In the genomic region with DNA sequence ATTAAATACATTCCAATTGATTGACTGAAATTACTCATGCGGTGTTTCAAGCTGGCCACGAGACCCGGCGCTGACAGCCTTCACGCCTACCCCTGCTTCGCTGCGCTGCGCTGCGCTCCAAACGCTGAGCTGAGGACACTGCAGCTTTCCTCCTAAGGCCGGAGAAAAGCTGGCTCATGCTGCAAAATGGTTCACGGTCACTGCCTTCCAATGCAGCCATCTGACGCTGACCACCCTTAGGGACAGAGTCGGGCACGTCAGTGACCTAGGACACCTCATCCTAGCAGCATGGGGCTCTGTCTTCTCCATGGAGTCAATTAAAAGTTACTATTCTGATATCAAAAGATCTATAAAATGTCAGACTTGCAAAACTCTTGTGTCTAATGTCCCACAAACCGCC, we compare ENCODE assay signal across 15 mouse cellular contexts. TPM values are rescaled to one million over a fixed set of nuclear protein-coding genes. Genes with fewer than 3 reads are reported as not detected.
A peak's percentile ranks its signal among the peaks of the same experiment; 100 is the strongest.
DNase-seq lines count a peak whose midpoint lies in the region.
"Had no signal": no experiment of that assay in that cellular context is flagged by ENCODE, and none has a peak within 500 bp of the region (broad histone marks: within the 10 kb centered on the region; RNA-seq: fewer than 3 reads in every experiment).

No protein-coding gene starts in this region.

- 85% methylated on average over 16 of the region's 16 CpGs for WGBS in limb, embryonic 10.5 days

- peaks cover 20% of the 10 kb centered on the region for H3K36me3 ChIP-seq in limb, embryonic 10.5 days
- H3K36me3 ChIP-seq: embryonic facial prominence, embryonic 15.5 days had no signal

- intact Hi-C loops in left cerebral cortex, postnatal 4 days (cut with DNase I) = loop anchor here (5.0 to 10.0 kb wide), 3 partner anchors 166 to 948 kb away; no protein-coding TSS in a partner anchor
- intact Hi-C loops in left cerebral cortex, postnatal 25 days (cut with DNase I) = loop anchor here (10.0 kb wide), 1 partner anchor 948 kb away; no protein-coding TSS in a partner anchor

- H3K9me3 ChIP-seq in limb, embryonic 10.5 days (replicated peaks) = no peaks in the 10 kb centered on the region
- H3K9me3 ChIP-seq: embryonic facial prominence, embryonic 15.5 days; intestine, embryonic 15.5 days; kidney, embryonic 15.5 days; midbrain, embryonic 12.5 days had no signal

- H3K27ac ChIP-seq in limb, embryonic 10.5 days = no peak overlapping the region
- H3K27ac ChIP-seq: embryonic facial prominence, embryonic 15.5 days; gastrocnemius, adult 2 months; intestine, embryonic 15.5 days; kidney, embryonic 15.5 days; midbrain, embryonic 12.5 days had no signal

- no peaks in the 10 kb centered on the region for H3K27me3 ChIP-seq in limb, embryonic 10.5 days (ENCODE audit: low read depth, poor library complexity, severe bottlenecking)
- H3K27me3 ChIP-seq: embryonic facial prominence, embryonic 15.5 days; intestine, embryonic 15.5 days; kidney, embryonic 15.5 days; midbrain, embryonic 12.5 days; Patski had no signal

- DNase-seq in embryo, embryonic 11 days = peak; percentile 3
- DNase-seq in embryo, embryonic 10.5 days (ENCODE audit: low spot score) = no peak
- DNase-seq in left cerebral cortex, postnatal 4 days = peak; percentile 45
- DNase-seq in left cerebral cortex, postnatal 25 days (ENCODE audit: low spot score in 2 of 2) = no peak
- DNase-seq in adrenal gland, postnatal 10 days = peak; percentile 45
- peak; percentile 66 to 72 for DNase-seq in cerebellum, postnatal 14 days
- DNase-seq in limb, embryonic 10.5 days (ENCODE audit: low spot score) = no peak
- DNase-seq in lung, postnatal 36 days = no peak
- DNase-seq: right cerebral cortex, postnatal 25 days had no signal

- peaks cover 9% of the 10 kb centered on the region for H3K4me1 ChIP-seq in limb, embryonic 10.5 days
- H3K4me1 ChIP-seq: embryonic facial prominence, embryonic 15.5 days had no signal

- H3K4me3 ChIP-seq in limb, embryonic 10.5 days = no peak overlapping the region
- H3K4me3 ChIP-seq: embryonic facial prominence, embryonic 15.5 days; gastrocnemius, adult 2 months; intestine, embryonic 15.5 days; kidney, embryonic 15.5 days; midbrain, embryonic 12.5 days had no signal

RNA-seq across cellular contexts. Expression of a gene that starts 8.6 kb away (rescaled TPM):
- 10 to 100 TPM; 12.9 to 14.7 TPM for total RNA-seq in left cerebral cortex, postnatal 4 days (2021)
- total RNA-seq in left cerebral cortex, postnatal 25 days (2021) = 10 to 100 TPM in 1 of 2 experiments, 1 to 10 TPM in 1; 9.8 to 11.3 TPM
- total RNA-seq in adrenal gland, postnatal 10 days (2021) = 10 to 100 TPM; 22.5 to 26.8 TPM
- polyA plus RNA-seq in limb, embryonic 10.5 days (2016; fragmentation: Nextera tagmentation; extraction: Ambion mirVana) = 15.6 and 21.7 TPM in 2 replicates

Comparison
In these comparisons a context has a peak if more than half of its experiments do, and no peak if none do; other contexts are left out.
1. DNase-seq: peak in embryo, embryonic 11 days (single experiment), left cerebral cortex, postnatal 4 days (single experiment), adrenal gland, postnatal 10 days (single experiment) and cerebellum, postnatal 14 days (2 of 2); none in embryo, embryonic 10.5 days (single experiment), left cerebral cortex, postnatal 25 days (0 of 2), limb, embryonic 10.5 days (single experiment) and lung, postnatal 36 days (single experiment).